15 mouse cellular contexts compared by ENCODE assay signal in genomic region chr8:78303579-78303978, GRCm38 (mm10).
"Had no signal": no experiment of that assay in that cellular context is flagged by ENCODE, and none has a peak within 500 bp of the region (broad histone marks: within the 10 kb centered on the region; RNA-seq: fewer than 3 reads in every experiment).

No protein-coding gene starts in this region.

- DNase-seq: kidney, adult 8-10 months; kidney, postnatal 25 days; layer of hippocampus, adult 9-11 months; layer of hippocampus, postnatal 36 days; lung, embryonic 14.5 days; lung, postnatal 10 days; lung, postnatal 4 days; right cerebral cortex, adult 18-20 months; right cerebral cortex, postnatal 25 days; thymus, postnatal 36 days had no signal

- H3K36me3 ChIP-seq: limb, embryonic 13.5 days; liver, embryonic 12.5 days; midbrain, embryonic 12.5 days; neural tube, embryonic 15.5 days had no signal

- ATAC-seq: liver, embryonic 12.5 days had no signal

- H3K4me2 ChIP-seq: limb, embryonic 13.5 days; liver, embryonic 12.5 days; lung, embryonic 14.5 days; midbrain, embryonic 12.5 days; neural tube, embryonic 15.5 days had no signal

- H3K27me3 ChIP-seq: limb, embryonic 13.5 days; liver, embryonic 12.5 days; neural tube, embryonic 15.5 days had no signal

- H3K27ac ChIP-seq: limb, embryonic 13.5 days; liver, embryonic 12.5 days; midbrain, embryonic 12.5 days; neural tube, embryonic 15.5 days had no signal

- H3K9me3 ChIP-seq: limb, embryonic 13.5 days; liver, embryonic 12.5 days; midbrain, embryonic 12.5 days; neural tube, embryonic 15.5 days had no signal

- H3K4me1 ChIP-seq: limb, embryonic 13.5 days; liver, embryonic 12.5 days had no signal

- H3K4me3 ChIP-seq: limb, embryonic 13.5 days; liver, embryonic 12.5 days; midbrain, embryonic 12.5 days; myocyte; neural tube, embryonic 15.5 days had no signal

- H3K9ac ChIP-seq: limb, embryonic 13.5 days; liver, embryonic 12.5 days; lung, embryonic 14.5 days; midbrain, embryonic 12.5 days; neural tube, embryonic 15.5 days had no signal
